Mouse (Mus musculus): ENCODE measurements around the gene 4931423N10Rik. TPM values are rescaled to one million over a fixed set of nuclear protein-coding genes. Genes with fewer than 3 reads are reported as not detected.

Gene 4931423N10Rik
- total RNA-seq (2023): not detected

GRCm38 (mm10) chr2:23207070-23207526 is at the start of gene 4931423N10Rik:
TSS of gene 4931423N10Rik (plus strand) at chr2:23207476.

Other genes with a start within 250 kb of the 4931423N10Rik start
- gene Abi1, start 167.2 kb upstream of the 4931423N10Rik start, total RNA-seq (2023): 100 to 1,000 TPM; 148 to 156 TPM
- 10 to 100 TPM; 26.4 to 39.0 TPM for gene Acbd5, start 139.3 kb upstream of the 4931423N10Rik start, total RNA-seq (2023)
- gene Mastl, start 51.5 kb upstream of the 4931423N10Rik start, total RNA-seq (2023): 1 to 10 TPM; 7.4 to 8.1 TPM
- 100 to 1,000 TPM in 1 of 2 experiments, 10 to 100 TPM in 1; 90.1 to 104 TPM for gene Yme1l1, start 51.1 kb upstream of the 4931423N10Rik start, total RNA-seq (2023)
- gene Nxph2, start 113.8 kb downstream of the 4931423N10Rik start, total RNA-seq (2023): not detected

All from neutrophil, adult 59 days (primary cell).